Mouse (Mus musculus) midbrain, postnatal 0 days (tissue): ENCODE results near the gene Mafg. TPM values are rescaled to one million over a fixed set of nuclear protein-coding genes. Genes with fewer than 3 reads are reported as not detected.
"Not testable (repeated sequence)": the region's sequence is repeated elsewhere in the genome, so short reads cannot be mapped to it uniquely, and the experiment has no call there.

Source experiments
- ATAC-seq: fragments of 200-750 bp; cut with Nextera tagmentation; 2 replicates; pipeline ENCODE4 v1.8.0; 2017; ENCODE audit warnings: moderate number of reproducible peaks, mild to moderate bottlenecking, moderate TSS enrichment, moderate library complexity; ENCODE audit not compliant: low FRiP score
- DNase-seq: peaks from one replicate; pipeline ENCODE4 v3.0.0-alpha.2; 2015; ENCODE audit warnings: low spot score
- H3K27ac ChIP-seq: fragments of 300-500 bp; sonication (generic); 2 replicates; pipeline ENCODE4 v1.5.1; 2014; ENCODE audit warnings: low read depth, mild to moderate bottlenecking, low read length, mixed read lengths
- H3K27me3 ChIP-seq: fragments of 300-500 bp; sonication (generic); 2 replicates; pipeline ENCODE4 v1.6.1; 2014; ENCODE audit warnings: low read length, control low read depth, mixed read lengths; ENCODE audit not compliant: insufficient read depth
- H3K36me3 ChIP-seq: fragments of 300-500 bp; sonication (generic); 2 replicates; pipeline ENCODE4 v1.6.1; 2014; ENCODE audit warnings: low read length, control low read depth, mixed read lengths; ENCODE audit not compliant: insufficient read depth
- H3K4me1 ChIP-seq: fragments of 300-500 bp; sonication (generic); 2 replicates; pipeline ENCODE4 v1.6.1; 2014; ENCODE audit warnings: mild to moderate bottlenecking, control low read depth, antibody characterized with exemption, low read length, mixed read lengths; ENCODE audit not compliant: insufficient read depth
- H3K4me2 ChIP-seq: fragments of 300-500 bp; sonication (generic); 2 replicates; pipeline ENCODE4 v1.6.1; 2014; ENCODE audit warnings: low read depth, mild to moderate bottlenecking, low read length, mixed read lengths; ENCODE audit not compliant: poor library complexity, severe bottlenecking
- H3K4me3 ChIP-seq: fragments of 300-500 bp; sonication (generic); 2 replicates; pipeline ENCODE4 v1.5.1; 2014; ENCODE audit warnings: low read depth, mild to moderate bottlenecking, low read length, moderate library complexity
- H3K9ac ChIP-seq: fragments of 300-500 bp; sonication (generic); replicated peaks from 2 replicates; pipeline ENCODE4 v1.6.1; 2014; ENCODE audit warnings: mild to moderate bottlenecking, low read length, moderate library complexity, mixed read lengths; ENCODE audit not compliant: poor library complexity, severe bottlenecking
- H3K9me3 ChIP-seq: fragments of 300-500 bp; sonication (generic); 2 replicates; pipeline ENCODE4 v1.6.1; 2016; ENCODE audit warnings: low read length, control low read depth
- CTCF ChIP-seq: IDR thresholded peaks from 2 replicates; pipeline ENCODE4 v1.5.1; 2016; ENCODE audit warnings: antibody characterized with exemption, mild to moderate bottlenecking
- WGBS: fragments of 180-500 bp; shearing (Covaris S2); extraction: QIAGEN DNeasy Blood & Tissue Kit; methylation state at CpG from one replicate; pipeline ENCODE4 v1.1.7; 2014; 5-methylcytosine and 5-hydroxymethylcytosine counted together
- polyA plus RNA-seq: library from polyadenylated mRNA; unstranded; fragments of >200 nt; fragmentation: Nextera tagmentation; extraction: Ambion mirVana; gene quantifications from 2 replicates; pipeline ENCODE4 v1.2.1, GENCODE M21; 2015
- total RNA-seq: library from RNA; depleted of rRNA; stranded (reverse); fragments of >200 nt; gene quantifications from 2 replicates; pipeline ENCODE4 v1.2.3, GENCODE M21; 2014

Mafg gene
- total and polyA plus RNA-seq, 2 experiments from 2014 or later = 41.7 to 42.1 TPM

DNA sequence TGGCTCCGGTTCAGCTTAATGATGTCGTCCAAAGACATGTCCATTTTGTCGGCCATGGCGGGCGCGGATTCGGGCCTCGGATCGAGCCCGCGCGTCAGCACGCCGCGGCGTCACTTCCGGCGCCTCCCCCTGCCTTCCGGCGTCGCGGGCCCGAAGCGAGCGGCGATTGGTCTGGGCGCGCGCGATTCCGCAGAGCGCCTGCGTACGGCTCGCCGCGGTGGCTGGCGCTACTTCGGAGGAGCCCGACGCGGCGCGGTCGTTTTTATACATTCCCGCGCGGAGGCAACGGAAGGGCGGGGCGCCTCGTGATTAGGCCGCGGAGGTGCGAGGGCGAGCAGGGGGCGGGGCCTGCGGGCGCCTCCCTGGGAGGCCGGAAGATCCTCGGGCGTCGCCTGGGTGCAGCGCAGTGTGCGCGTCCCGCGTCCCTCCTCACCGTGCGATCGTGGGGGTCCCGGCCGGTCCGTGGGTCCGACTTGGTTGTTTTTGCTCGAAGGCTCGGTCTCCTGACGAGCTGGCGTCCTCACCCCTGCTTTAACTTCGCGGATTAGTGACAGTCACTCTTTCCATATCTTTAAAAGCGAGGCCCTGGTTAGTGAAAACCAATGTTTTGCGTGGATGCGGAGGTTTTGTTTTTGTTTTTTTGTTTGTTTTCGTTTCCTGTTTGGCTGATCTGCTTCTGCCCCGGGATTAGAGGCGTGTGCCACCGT lies 35.0 kb downstream of the Mafg start, which contains the start of the genes Alyref and Anapc11:
Alyref (minus strand) TSS at position 83 of the 707 bp plus-strand sequence.
Anapc11 (plus strand) TSS at position 139 of the 707 bp plus-strand sequence.
- Histone ChIP-seq H3K4me1 (peaks cover 12% of the 10 kb centered on the region), H3K27ac (peak within 1 kb of the TSS; percentile 90), H3K4me2 (peak within 1 kb of the TSS; percentile 84), H3K36me3 (peaks cover 34% of the 10 kb centered on the region), H3K27me3 (no peaks in the 10 kb centered on the region), H3K9me3 (no peaks in the 10 kb centered on the region), H3K9ac (peak within 1 kb of the TSS; percentile 97), H3K4me3 (peak within 1 kb of the TSS; percentile 99)
- under 1% methylated on average over 74 of the region's 88 CpGs for whole genome bisulfite sequencing
- ATAC-seq (peak; percentile 96), DNase-seq (peak; percentile 97)
- no peak for TF ChIP-seq CTCF

DNA sequence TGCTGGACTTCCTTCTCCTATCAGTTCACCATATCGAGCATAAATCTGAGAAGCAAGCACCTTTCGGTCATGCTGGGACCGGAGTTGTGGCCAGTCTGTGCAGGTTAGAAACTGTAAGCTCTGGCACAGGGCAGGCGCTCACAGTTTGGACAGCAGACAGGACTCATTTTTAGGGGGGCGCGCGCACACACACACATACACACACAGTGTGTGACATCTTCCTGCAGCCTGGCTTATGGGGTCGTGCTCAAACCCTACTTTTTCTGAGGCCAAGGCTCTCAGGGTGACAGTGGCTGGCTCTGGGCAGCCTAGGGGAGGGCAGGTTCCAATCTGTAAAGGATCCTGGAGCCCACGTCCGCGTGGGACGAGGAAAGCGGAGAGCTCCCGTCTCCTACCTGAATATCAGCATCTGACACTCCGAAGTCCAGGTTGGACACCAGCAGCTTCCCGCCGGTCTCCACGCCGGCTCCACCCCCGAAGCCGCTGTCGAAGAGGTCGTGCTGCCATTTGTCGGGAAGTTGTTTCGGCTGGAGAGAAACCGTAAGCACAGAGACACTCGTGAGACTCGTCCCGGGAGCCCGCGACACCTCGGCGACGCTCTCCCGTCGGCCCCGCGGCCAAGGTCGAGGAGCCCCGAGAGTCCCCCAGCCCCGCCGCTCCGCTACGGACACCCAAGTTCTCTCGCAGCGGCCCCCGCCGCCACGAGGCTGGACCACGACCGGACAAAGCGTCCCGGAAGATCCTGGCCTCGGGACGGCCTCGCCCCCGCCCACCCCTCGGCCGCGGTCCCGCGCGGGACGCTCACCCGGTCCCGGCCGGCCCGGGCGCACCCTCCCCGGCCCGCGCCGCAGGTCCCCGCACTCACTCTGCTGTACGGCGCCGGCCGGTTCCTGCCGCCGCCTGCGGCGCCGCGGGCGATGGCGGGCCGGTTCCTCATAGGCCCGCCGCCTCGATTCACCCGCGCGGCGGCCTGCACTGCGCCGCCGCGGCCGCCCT lies 35.9 kb downstream of the Mafg start:
- Histone ChIP-seq H3K36me3 (peaks cover 33% of the 10 kb centered on the region), H3K4me2 (peak overlapping the region; percentile 84), H3K9ac (peak overlapping the region; percentile 97), H3K27ac (peak overlapping the region; percentile 90), H3K4me1 (peaks cover 12% of the 10 kb centered on the region), H3K9me3 (no peaks in the 10 kb centered on the region), H3K27me3 (no peaks in the 10 kb centered on the region), H3K4me3 (peak overlapping the region; percentile 99)
- TF ChIP-seq CTCF = no peak
- no peak for DNase-seq
- no peak; the same call in 1 of the 2 replicates for ATAC-seq
- 8% methylated on average over 66 of the region's 99 CpGs for WGBS

DNA sequence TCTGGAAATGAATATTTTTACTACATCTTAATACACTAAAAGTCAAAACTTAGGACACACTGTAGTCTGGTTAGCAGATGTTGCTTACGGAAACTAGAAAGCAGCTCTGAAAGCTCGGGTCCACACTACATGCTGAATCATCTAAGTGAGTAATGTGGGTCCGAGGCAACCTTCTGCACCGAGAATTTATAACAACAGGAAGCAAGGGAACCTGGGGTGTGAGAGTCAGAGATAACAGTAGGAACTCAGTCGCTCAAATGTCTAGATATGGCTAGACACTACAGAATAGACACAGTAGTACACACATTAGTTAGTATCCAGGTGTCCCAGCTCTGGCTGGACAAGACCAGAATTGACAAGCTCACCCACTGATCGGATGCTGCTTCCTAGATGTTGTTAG lies 44.9 kb downstream of the Mafg start:
- 94% methylated on average over 6 of the region's 6 CpGs for WGBS

DNA sequence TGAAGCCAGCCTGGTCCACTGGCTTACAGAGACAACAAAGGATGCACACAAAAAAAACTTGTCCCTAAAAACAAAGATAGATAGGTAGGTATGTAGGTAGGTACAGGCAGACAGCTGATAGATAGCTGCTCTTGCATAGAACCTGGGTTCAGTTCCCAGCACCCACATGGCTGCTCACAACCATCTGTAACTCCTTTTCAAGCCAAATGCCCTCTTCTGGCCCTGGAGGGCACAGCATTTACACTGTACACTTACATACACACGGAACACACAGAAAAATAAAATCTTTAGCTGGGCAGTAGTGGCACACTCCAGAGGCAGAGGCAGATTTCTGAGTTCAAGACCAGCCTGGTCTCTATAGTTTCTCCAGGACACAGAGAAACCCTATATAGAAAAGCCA lies 49.5 kb downstream of the Mafg start:
- Histone ChIP-seq H3K27ac (no peak overlapping the region), H3K9ac (no peak overlapping the region), H3K4me3 (no peak overlapping the region), H3K27me3 (no peaks in the 10 kb centered on the region), H3K9me3 (no peaks in the 10 kb centered on the region), H3K36me3 (peaks cover 34% of the 10 kb centered on the region), H3K4me1 (peaks cover 5% of the 10 kb centered on the region), H3K4me2 (no peak overlapping the region)
- no peak for DNase-seq
- 96% methylated on average over 1 of the region's 1 CpGs for WGBS
- no peak for TF ChIP-seq CTCF
- no peak for ATAC-seq

More for the DNA sequence above, 44.9 kb downstream of the Mafg start:
- no peak for ATAC-seq
- no peak overlapping the region for H3K4me3 ChIP-seq
- no peaks in the 10 kb centered on the region for H3K27me3 ChIP-seq
- H3K9me3 ChIP-seq = no peaks in the 10 kb centered on the region
- no peak overlapping the region for H3K4me2 ChIP-seq
- DNase-seq = no peak
- H3K9ac ChIP-seq = no peak overlapping the region
- no peaks in the 10 kb centered on the region for H3K4me1 ChIP-seq
- no peak for TF ChIP-seq CTCF
- H3K27ac ChIP-seq = no peak overlapping the region
- peaks cover 51% of the 10 kb centered on the region for H3K36me3 ChIP-seq

DNA sequence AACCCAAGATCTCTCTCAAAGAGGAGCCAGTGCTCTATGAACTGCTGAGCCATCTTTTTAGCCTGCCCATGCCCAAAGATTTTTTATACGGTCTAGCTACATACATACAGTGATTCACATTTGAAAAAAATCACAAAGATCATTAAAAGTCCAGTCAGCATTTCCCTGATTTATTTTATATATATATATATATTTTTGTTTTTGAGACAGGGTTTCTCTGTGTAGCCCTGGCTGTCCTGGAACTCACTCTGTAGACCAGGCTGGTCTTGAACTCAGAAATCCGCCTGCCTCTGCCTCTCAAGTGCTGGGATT lies 50.5 kb downstream of the Mafg start:
- not testable (repeated sequence) for H3K9me3 ChIP-seq, ATAC-seq, H3K27me3 ChIP-seq, H3K4me3 ChIP-seq, H3K9ac ChIP-seq, H3K4me2 ChIP-seq, H3K27ac ChIP-seq, H3K4me1 ChIP-seq, DNase-seq
- H3K36me3 ChIP-seq = peaks cover 37% of the 10 kb centered on the region
- 88% methylated on average over 2 of the region's 2 CpGs for WGBS
